Mouse (Mus musculus) lung, adult 2 months (tissue): ENCODE data around the gene Tyw3. TPM values are rescaled to one million over a fixed set of nuclear protein-coding genes. Genes with fewer than 3 reads are reported as not detected.
A peak's percentile ranks its signal among the peaks of the same experiment; 100 is the strongest.

Experiments used
- DNase-seq: peaks from one replicate; pipeline ENCODE4 v3.0.0; 2022
- H3K4me1 ChIP-seq: fragments of 200-500 bp; 2 replicates; pipeline ENCODE4 v1.6.1; 2011; ENCODE audit warnings: low read length; ENCODE audit not compliant: control insufficient read depth, insufficient read depth
- H3K4me3 ChIP-seq: fragments of 200-500 bp; replicated peaks from 2 replicates; pipeline ENCODE3; 2011; ENCODE audit warnings: low read depth, mild to moderate bottlenecking, control low read depth, low read length; ENCODE audit errors: extremely low read depth
- CTCF ChIP-seq: fragments of 200-500 bp; IDR thresholded peaks from 2 replicates; pipeline ENCODE4 v1.5.1; 2011; ENCODE audit warnings: mild to moderate bottlenecking, low read length, control low read depth; ENCODE audit not compliant: insufficient read depth
- POLR2A ChIP-seq: fragments of 200-500 bp; IDR thresholded peaks from 2 replicates; pipeline ENCODE4 v1.6.1; 2011; ENCODE audit warnings: low read depth, mild to moderate bottlenecking, control low read depth, low read length, borderline replicate concordance; ENCODE audit errors: extremely low read depth
- WGBS: fragments of 180-500 bp; shearing (Covaris S2); methylation state at CpG from one replicate; pipeline ENCODE4 v1.1.7; 2018; 5-methylcytosine and 5-hydroxymethylcytosine counted together
- polyA plus RNA-seq: library from polyadenylated mRNA; depleted of rRNA; stranded (reverse); fragments of >200 nt; gene quantifications from 2 replicates; pipeline ENCODE4 v1.2.3, GENCODE M21; 2012

Tyw3 gene
- polyA plus RNA-seq, 1 experiment: 9.1 TPM

- Histone ChIP-seq H3K4me1 (no peaks in the 10 kb centered on the region), H3K4me3 (no peak overlapping the region)
- peak; percentile 94 for TF ChIP-seq CTCF
- TF ChIP-seq POLR2A: no peak
- WGBS: 11% methylated on average over 12 of the region's 12 CpGs
- DNase-seq: peak; percentile 51
Observed at GRCm38 (mm10) chr3:154572341-154572972, 24.4 kb downstream of the Tyw3 start.

GRCm38 (mm10) chr3:154570786-154571185 lies 26.1 kb downstream of the Tyw3 start:
- no peak for TF ChIP-seq POLR2A
- no peak for TF ChIP-seq CTCF
- Histone ChIP-seq H3K4me3 (no peak overlapping the region), H3K4me1 (no peaks in the 10 kb centered on the region)
- 5% methylated on average over 12 of the region's 12 CpGs for WGBS
- no peak for DNase-seq

GRCm38 (mm10) chr3:154570029-154570575 lies 26.8 kb downstream of the Tyw3 start:
- WGBS: 49% methylated on average over 14 of the region's 14 CpGs
- TF ChIP-seq POLR2A (no peak), CTCF (no peak)
- no peak overlapping the region for H3K4me3 ChIP-seq
- no peak for DNase-seq
- H3K4me1 ChIP-seq: no peaks in the 10 kb centered on the region

- WGBS: 44% methylated on average over 3 of the region's 3 CpGs
- H3K4me1 ChIP-seq: no peaks in the 10 kb centered on the region
- DNase-seq: no peak
- TF ChIP-seq CTCF: no peak
- TF ChIP-seq POLR2A: no peak
- H3K4me3 ChIP-seq: no peak overlapping the region
Observed at GRCm38 (mm10) chr3:154565437-154565836, 31.5 kb downstream of the Tyw3 start.

GRCm38 (mm10) chr3:154562192-154562591 lies 34.7 kb downstream of the Tyw3 start:
- WGBS: 94% methylated on average over 3 of the region's 3 CpGs
- DNase-seq: no peak
- H3K4me1 ChIP-seq: no peaks in the 10 kb centered on the region

GRCm38 (mm10) chr3:154551035-154551411 lies 45.9 kb downstream of the Tyw3 start:
- no peak for TF ChIP-seq CTCF
- TF ChIP-seq POLR2A: no peak
- no peak for DNase-seq
- WGBS: 60% methylated on average over 5 of the region's 5 CpGs
- Histone ChIP-seq H3K4me1 (no peaks in the 10 kb centered on the region), H3K4me3 (no peak overlapping the region)

More at GRCm38 (mm10) chr3:154562192-154562591, 34.7 kb downstream of the Tyw3 start:
- H3K4me3 ChIP-seq: no peak overlapping the region
- TF ChIP-seq POLR2A: no peak
- TF ChIP-seq CTCF: no peak

GRCm38 (mm10) chr3:154550326-154551034 lies 46.4 kb downstream of the Tyw3 start:
- no peak for DNase-seq
- no peaks in the 10 kb centered on the region for H3K4me1 ChIP-seq
- TF ChIP-seq CTCF (no peak), POLR2A (no peak)
- WGBS: 50% methylated on average over 17 of the region's 17 CpGs
- H3K4me3 ChIP-seq: no peak overlapping the region

- WGBS: 11% methylated on average over 8 of the region's 8 CpGs
Observed at GRCm38 (mm10) chr3:154548868-154549301, 48.0 kb downstream of the Tyw3 start.

GRCm38 (mm10) chr3:154547549-154548426 lies 49.1 kb downstream of the Tyw3 start:
- no peak for TF ChIP-seq CTCF
- DNase-seq: no peak
- Histone ChIP-seq H3K4me3 (no peak overlapping the region), H3K4me1 (no peaks in the 10 kb centered on the region)
- WGBS: 19% methylated on average over 20 of the region's 20 CpGs

More at GRCm38 (mm10) chr3:154548868-154549301, 48.0 kb downstream of the Tyw3 start:
- TF ChIP-seq CTCF (no peak), POLR2A (no peak)
- DNase-seq: no peak
- Histone ChIP-seq H3K4me3 (no peak overlapping the region), H3K4me1 (no peaks in the 10 kb centered on the region)

- no peaks in the 10 kb centered on the region for H3K4me1 ChIP-seq
- TF ChIP-seq CTCF: no peak
- TF ChIP-seq POLR2A: no peak
- DNase-seq: no peak
- WGBS: 57% methylated on average over 4 of the region's 4 CpGs
- H3K4me3 ChIP-seq: no peak overlapping the region
Observed at GRCm38 (mm10) chr3:154546234-154546633, 50.7 kb downstream of the Tyw3 start.
